Mouse (Mus musculus) E14TG2a.4 (cell line): Measurements from ENCODE around the gene Prim1.
A peak's percentile ranks its signal among the peaks of the same experiment; 100 is the strongest.

ENCODE experiments used
- H3K27me3 ChIP-seq: 2 replicates; pipeline ENCODE4 v1.6.1; 2014; ENCODE audit warnings: low read length, control low read depth; ENCODE audit not compliant: insufficient read depth
- H3K36me3 ChIP-seq: 2 replicates; pipeline ENCODE4 v1.6.1; 2014; ENCODE audit warnings: low read length, control low read depth; ENCODE audit not compliant: insufficient read depth
- H3K4me1 ChIP-seq: replicated peaks from 2 replicates; pipeline ENCODE4 v1.6.1; 2014; ENCODE audit warnings: low read depth, low read length, control low read depth
- H3K4me3 ChIP-seq: replicated peaks from 2 replicates; pipeline ENCODE4 v1.5.1; 2014; ENCODE audit warnings: mild to moderate bottlenecking, low read length
- H3K9me3 ChIP-seq: 2 replicates; pipeline ENCODE4 v1.6.1; 2014; ENCODE audit warnings: low read length, control low read depth
- CTCF ChIP-seq: conservative IDR thresholded peaks from 2 replicates; pipeline ENCODE4 v1.5.1; 2014; ENCODE audit warnings: low read length
- NANOG ChIP-seq: IDR thresholded peaks from 2 replicates; pipeline ENCODE4 v1.6.1; 2014; ENCODE audit warnings: borderline replicate concordance, low read length, mixed read lengths
- POU5F1 ChIP-seq: IDR thresholded peaks from 2 replicates; pipeline ENCODE4 v1.6.1; 2014; ENCODE audit warnings: low read length, borderline replicate concordance

The Prim1 gene

GRCm38 (mm10) chr10:128015068-128015934 is at the start of gene Prim1:
Gene Prim1 (plus strand): TSS chr10:128015168.
- H3K4me1 ChIP-seq: peaks cover 19% of the 10 kb centered on the region
- H3K36me3 ChIP-seq: peaks cover 29% of the 10 kb centered on the region
- no peaks in the 10 kb centered on the region for H3K9me3 ChIP-seq
- TF ChIP-seq POU5F1: no peak
- TF ChIP-seq CTCF: no peak
- TF ChIP-seq NANOG: no peak
- no peaks in the 10 kb centered on the region for H3K27me3 ChIP-seq
- H3K4me3 ChIP-seq: peak within 1 kb of the TSS; percentile 92

DNA sequence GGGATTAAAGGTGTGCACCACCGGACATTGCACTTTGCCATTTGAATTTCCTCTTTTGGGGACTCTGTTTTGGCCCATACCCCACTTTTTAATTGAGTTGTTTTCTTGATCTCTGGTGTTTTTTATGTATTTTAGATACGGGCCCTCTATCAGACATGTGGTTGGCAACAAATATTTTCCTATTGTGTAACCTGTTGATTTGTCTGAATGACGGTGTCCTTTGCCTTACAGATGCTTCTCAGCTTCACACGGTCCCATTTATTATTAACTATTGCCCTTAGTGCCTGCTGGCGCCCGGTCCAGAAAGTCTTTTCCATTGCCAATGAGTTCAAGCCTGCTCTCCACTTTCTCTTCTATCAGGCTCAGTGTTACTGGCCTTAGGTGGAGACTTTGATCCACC is 48.5 kb upstream of the Prim1 start:
- no peak for TF ChIP-seq CTCF
- TF ChIP-seq NANOG: no peak
- TF ChIP-seq POU5F1: no peak
- H3K9me3 ChIP-seq: peaks cover 14% of the 10 kb centered on the region
- no peaks in the 10 kb centered on the region for H3K27me3 ChIP-seq
- H3K4me3 ChIP-seq: no peak overlapping the region
- peaks cover 17% of the 10 kb centered on the region for H3K4me1 ChIP-seq
- H3K36me3 ChIP-seq: no peaks in the 10 kb centered on the region

- Histone ChIP-seq H3K4me1 (peaks cover 16% of the 10 kb centered on the region), H3K9me3 (peaks cover 15% of the 10 kb centered on the region), H3K27me3 (no peaks in the 10 kb centered on the region), H3K4me3 (no peak overlapping the region), H3K36me3 (no peaks in the 10 kb centered on the region)
- TF ChIP-seq CTCF: no peak
- no peak for TF ChIP-seq POU5F1
- TF ChIP-seq NANOG: no peak
Measured at GRCm38 (mm10) chr10:127969820-127970219, 45.1 kb upstream of the Prim1 start.

DNA sequence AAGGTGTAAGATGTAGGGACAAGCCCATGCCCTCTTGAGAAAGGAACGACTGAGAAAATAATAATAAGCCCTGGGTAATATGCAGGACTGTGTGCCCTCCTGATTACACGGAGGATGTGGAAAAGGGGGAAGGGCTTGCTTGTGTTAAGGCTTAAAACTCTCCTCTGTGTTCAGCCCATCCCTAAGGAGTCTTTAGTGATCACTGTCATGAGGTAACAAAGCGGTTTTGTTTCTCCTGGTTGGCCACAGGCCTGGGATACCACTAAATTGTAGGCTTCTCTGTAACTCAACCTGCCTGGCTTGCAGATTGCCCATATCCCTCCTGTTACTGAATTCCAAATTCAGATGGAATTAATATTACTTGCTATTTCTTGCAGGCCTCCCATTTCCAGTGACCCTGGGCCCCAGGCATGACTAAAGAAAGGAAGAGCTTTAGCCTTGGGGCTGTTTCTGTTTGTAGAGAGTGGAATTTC is 44.6 kb upstream of the Prim1 start:
- peaks cover 15% of the 10 kb centered on the region for H3K9me3 ChIP-seq
- no peaks in the 10 kb centered on the region for H3K36me3 ChIP-seq
- H3K4me1 ChIP-seq: peaks cover 20% of the 10 kb centered on the region
- TF ChIP-seq CTCF (no peak), NANOG (no peak), POU5F1 (no peak)
- H3K27me3 ChIP-seq: no peaks in the 10 kb centered on the region
- H3K4me3 ChIP-seq: no peak overlapping the region

- H3K4me1 ChIP-seq: peaks cover 22% of the 10 kb centered on the region
- no peak for TF ChIP-seq NANOG
- no peak for TF ChIP-seq POU5F1
- TF ChIP-seq CTCF: no peak
- H3K27me3 ChIP-seq: 0 out of 2 replicates have a peak, but pooled peaks cover 2% of the 10 kb centered on the region
- H3K36me3 ChIP-seq: no peaks in the 10 kb centered on the region
- peaks cover 15% of the 10 kb centered on the region for H3K9me3 ChIP-seq
- no peak overlapping the region for H3K4me3 ChIP-seq
Measured at GRCm38 (mm10) chr10:127971135-127971534, 43.8 kb upstream of the Prim1 start.

DNA sequence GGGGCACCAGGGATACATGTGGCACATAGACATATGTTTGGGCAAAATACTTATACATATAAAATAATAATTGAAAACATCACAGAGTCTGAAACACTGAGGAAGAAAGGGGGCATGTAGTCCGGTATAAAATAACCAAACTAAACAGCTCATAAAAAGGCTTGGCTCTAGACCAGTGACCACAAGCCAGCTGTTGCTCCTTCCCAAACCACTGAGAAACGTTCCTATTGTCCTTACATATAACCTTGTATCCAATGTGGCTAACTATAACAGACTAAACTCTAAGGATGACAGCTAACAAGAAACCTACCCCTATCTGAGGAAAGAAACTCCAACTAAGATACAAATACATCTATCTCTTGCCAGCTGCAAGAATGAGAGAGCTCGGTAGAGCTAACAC is 40.9 kb upstream of the Prim1 start:
- peaks cover 15% of the 10 kb centered on the region for H3K9me3 ChIP-seq
- no peak for TF ChIP-seq NANOG
- TF ChIP-seq CTCF: no peak
- no peak for TF ChIP-seq POU5F1
- 0 out of 2 replicates have a peak, but pooled peaks cover 8% of the 10 kb centered on the region for H3K27me3 ChIP-seq
- H3K36me3 ChIP-seq: no peaks in the 10 kb centered on the region
- H3K4me1 ChIP-seq: peaks cover 12% of the 10 kb centered on the region
- no peak overlapping the region for H3K4me3 ChIP-seq

GRCm38 (mm10) chr10:127975503-127975902 is 39.5 kb upstream of the Prim1 start:
- TF ChIP-seq CTCF (no peak), NANOG (no peak), POU5F1 (no peak)
- Histone ChIP-seq H3K27me3 (0 out of 2 replicates have a peak, but pooled peaks cover 8% of the 10 kb centered on the region), H3K9me3 (peaks cover 15% of the 10 kb centered on the region), H3K36me3 (no peaks in the 10 kb centered on the region), H3K4me1 (peaks cover 11% of the 10 kb centered on the region), H3K4me3 (no peak overlapping the region)

GRCm38 (mm10) chr10:127984650-127985049 is 30.3 kb upstream of the Prim1 start:
- no peak overlapping the region for H3K4me3 ChIP-seq
- peaks cover 9% of the 10 kb centered on the region; the same call in 1 of the 2 replicates for H3K9me3 ChIP-seq
- H3K36me3 ChIP-seq: no peaks in the 10 kb centered on the region
- TF ChIP-seq NANOG (no peak), CTCF (no peak), POU5F1 (no peak)
- H3K27me3 ChIP-seq: peaks cover 20% of the 10 kb centered on the region
- H3K4me1 ChIP-seq: no peaks in the 10 kb centered on the region

DNA sequence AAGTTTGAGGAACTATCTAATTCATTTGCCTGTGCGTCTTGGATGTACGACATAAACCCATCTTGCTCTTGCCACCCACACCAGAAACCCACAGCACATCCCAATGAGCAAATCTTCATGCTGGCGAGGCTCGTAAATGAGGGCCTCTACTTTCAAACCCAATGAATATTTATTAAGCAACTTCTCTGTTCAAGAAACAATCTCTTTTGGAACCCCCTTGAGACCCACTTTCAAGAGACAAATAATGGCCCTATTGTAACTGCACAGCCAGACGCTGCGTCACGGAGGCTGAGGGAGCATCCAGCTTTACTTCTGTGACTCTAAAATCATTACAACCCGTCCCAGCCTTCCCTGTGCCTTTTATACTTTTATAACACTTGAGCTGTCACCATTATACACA is 29.4 kb upstream of the Prim1 start:
- Histone ChIP-seq H3K36me3 (no peaks in the 10 kb centered on the region), H3K9me3 (peaks cover 9% of the 10 kb centered on the region; the same call in 1 of the 2 replicates), H3K4me1 (no peaks in the 10 kb centered on the region), H3K4me3 (no peak overlapping the region), H3K27me3 (peaks cover 20% of the 10 kb centered on the region)
- TF ChIP-seq POU5F1: no peak
- no peak for TF ChIP-seq CTCF
- TF ChIP-seq NANOG: no peak
